Mouse (Mus musculus): Measurements from ENCODE around the gene Hbp1.
A peak's percentile ranks its signal among the peaks of the same experiment; 100 is the strongest.

Hbp1 gene

DNA sequence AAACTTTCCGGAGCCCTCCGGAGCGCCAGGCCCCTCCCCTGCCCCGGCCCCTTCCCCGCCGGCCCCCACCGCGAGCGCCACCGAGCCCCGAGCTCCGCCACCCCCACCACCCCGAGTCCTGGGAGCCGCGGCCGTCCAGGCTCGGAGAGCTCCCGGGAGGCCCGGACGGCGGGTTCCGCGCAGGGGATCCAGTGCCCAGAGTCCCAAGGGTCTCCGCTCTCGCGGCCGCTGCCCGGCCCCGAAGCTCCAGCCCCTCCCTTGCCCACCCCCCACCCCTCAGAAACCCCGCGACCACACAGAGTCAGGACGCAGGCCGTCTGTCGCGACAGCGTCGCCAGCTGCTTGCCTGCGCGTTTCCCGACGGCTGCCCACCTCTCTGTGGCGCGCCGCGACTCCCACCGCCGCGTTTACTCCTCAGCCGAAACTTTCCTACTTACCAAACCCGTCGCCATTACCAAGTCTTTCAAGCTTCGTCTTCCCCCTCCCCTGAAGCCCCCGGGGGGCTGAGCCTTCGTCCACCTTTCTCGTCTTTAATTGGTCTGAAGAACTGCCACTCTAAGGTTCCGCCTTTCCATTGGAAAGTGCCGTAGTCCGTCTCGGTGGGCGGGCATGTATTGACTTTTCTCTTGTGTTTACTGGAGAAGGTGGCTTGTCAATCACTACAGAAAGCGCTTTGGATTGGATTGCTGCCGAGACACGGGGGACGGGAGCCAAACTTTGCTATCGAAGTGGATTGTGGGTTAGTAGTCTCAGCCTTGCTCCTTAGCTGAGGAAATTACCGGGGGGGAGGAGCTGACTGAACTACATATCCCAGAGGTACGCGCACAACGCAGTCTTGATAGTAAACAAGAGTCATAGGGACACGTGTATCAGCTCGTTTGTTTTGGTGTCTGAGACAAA lies at the start of gene Hbp1:
Gene Hbp1 (minus strand): TSS at position 777 of the 900 bp plus-strand sequence.
- peak; percentile 100 for DNase-seq

DNA sequence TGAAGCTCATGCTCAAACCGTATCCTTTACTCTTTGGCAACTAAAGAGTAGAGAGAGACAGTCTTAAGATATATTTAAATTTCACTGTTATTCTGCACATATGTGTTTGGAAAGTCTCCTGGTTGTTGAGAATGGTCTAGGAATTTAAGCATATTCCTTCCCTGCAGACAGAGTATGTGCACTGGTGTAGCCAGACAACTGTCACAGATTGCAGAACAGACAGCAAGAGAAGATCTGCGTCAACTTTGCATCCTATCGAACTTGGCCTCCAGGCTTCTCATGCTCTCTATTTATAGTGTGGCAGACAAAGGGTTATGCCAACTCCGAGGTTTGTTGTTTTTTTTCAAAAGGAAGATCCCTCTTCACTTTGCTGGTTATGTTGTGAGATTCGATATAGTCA lies 48.4 kb upstream of the Hbp1 start:
- no peak for DNase-seq

DNA sequence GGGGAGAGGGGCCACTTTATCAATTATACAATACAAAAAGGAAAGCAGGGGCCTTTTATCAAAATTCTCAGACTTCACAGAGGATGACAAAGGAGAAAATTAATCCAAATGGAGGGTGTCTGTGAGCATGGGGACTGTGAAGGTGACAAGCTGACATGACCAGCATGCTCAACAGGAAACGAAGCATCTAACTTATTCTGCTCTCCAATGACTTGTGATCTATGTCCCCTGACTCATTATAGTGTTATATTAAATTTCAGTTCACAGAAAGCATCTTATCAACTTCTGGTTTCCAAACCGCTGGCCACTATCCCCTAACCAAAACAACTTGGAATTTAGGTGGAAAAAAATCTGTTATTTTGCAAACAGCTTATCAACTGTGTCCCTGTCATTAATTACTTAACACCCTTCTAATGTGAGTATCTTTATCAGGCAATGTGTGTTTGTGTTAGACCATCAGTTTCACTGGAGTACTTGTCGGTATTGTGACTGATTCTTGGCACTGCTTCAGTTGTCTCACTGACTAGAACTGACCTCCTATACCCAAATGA lies 47.1 kb upstream of the Hbp1 start:
- no peak for DNase-seq

DNA sequence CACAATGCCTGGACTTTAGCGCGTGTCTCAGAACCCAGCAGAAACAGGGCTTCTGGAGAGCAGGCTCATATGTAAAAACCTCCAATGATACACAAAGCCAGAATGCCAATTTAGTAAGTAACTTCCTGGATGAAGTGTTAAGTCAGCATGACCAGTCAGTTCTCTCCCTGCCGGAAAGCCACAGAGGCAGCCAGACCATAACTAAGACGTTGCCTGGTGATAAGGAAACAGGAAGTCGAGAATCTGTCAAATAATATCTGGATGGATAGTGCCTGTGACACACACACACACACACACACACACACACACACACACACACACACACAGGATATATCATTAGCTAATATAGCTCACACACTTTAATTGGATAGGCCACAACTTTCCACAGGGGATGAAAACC lies 46.5 kb upstream of the Hbp1 start:
- peak; percentile 61 for DNase-seq

DNA sequence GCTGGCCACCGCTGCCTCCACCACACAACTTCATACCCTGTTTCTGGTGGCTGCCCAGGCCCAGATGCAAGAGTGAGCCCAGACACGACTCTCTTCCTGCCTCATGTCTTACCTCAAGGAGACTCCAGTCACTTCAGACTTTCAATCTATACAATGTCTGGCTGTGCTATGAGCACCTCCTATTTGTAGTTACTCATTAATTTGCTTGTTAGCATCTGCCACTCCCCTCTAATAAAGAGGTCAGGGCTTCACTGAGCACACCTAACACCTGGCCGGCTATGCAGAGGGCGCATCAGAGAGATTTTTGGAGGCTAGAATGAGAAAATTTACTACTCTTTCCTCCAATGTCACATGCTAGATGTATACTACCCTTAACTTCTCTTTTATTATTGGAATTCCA lies 40.2 kb upstream of the Hbp1 start:
- DNase-seq, result no peak

DNA sequence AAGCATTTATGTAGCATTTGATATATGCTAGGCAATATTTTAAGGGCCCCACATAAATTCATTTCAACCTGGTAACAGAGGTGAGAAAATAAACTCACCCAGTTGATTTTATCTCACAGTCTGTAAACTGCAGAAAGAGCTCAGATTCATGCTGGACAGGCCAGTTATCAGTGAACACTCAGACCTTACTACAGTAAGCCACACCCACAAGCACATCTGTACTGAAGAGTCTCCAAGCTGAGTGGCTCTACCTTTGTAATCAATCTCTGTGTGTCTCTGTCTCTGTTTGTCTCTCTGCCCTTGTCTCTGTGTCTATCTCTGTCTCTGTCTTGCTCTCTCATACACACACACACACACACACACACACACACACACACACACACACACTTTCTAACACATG lies 39.4 kb upstream of the Hbp1 start:
- no peak for DNase-seq

DNA sequence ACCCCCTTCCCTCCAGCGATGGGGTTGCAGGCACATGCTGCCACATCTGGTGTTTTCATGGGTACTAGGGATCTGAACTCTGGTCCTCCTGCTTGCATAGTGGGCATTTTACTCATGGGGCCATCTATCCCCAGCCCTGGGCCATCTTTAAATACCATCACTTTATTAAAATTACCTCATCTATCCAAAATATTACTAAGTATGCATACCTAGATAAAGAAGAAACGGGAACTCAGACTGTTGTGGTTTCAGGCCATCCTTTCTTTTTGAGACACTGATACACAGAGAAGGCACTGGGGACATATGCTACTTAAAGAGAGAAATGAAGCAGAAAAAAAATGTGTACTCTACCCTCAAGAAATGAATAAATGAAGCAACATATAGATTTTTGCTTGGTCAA lies 36.1 kb upstream of the Hbp1 start:
- no peak for DNase-seq

DNA sequence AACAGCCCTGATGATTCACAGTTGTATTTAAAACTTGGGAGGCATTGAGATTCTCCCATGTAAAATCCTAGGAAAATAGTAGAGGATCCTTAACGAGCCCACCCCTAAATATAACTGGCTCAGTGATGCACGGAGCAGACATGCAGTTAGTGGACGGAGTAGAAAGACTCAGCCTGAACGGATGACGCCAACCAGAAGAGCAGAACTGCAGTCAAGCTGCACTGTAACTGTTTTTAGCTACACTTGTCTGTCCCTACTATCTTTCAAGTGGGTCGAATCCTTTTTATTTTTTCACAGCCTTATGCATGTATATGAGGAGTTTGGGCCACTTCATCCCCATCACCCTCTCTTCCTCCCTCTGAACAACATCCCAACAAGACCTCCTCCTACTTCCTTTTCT lies 35.4 kb upstream of the Hbp1 start:
- DNase-seq, result no peak

DNA sequence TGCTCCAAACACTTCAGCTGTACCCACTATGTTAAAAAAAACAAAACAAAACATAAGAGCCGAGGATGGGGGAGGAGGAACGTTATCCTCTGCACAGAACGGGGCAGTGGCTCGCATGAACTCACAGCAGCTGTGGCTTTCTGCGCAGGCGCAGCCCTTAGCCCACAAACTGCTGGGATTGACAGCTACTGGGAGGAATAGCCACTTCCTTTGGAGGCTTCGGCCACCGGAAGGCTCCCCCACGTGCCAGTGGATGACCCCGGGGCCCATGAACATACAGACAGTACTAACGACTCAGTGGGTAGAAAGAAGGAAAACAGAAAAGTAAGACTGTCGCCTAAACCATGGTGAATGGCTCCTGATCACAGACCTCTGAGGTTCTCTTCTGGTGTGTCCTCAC lies 34.3 kb upstream of the Hbp1 start:
- DNase-seq, result no peak

DNA sequence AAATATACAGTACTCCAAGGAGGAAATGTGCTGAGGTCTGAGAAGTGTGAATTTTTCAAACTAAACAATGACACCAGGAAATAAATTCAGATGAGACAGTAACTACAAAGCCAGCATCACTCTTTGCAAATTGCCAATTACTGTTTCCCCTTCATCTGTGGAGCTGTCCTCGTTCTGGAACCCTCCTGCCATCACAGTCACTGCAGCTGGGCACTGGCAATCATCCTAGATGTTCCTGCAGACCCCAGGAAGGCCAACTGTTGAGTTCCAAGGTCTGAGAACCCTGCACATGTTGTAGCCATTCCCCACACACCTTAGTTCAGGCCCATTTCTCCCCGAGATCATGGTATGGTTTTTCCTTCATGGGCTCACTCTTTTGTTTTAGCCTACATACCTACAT lies 33.9 kb upstream of the Hbp1 start:
- no peak for DNase-seq

DNA sequence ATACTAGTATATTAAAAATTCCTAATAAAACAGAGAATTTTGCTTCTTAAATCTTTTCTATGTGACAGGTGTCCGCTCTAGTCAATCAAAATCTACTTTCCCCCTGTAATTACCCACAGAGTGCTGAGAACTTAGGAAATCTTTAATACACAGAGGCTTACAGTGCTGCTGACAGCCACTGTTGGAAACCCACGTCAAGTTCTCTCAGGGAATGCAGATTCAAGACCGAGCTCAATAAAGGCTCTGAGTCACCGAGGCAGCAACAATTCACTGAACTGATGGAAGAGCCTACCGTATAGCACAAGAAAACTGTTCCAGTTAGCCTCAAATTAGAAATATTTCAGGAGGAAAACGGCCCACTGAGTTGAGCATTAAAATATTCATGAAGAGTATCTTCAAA lies 33.4 kb upstream of the Hbp1 start:
- DNase-seq, result no peak

DNA sequence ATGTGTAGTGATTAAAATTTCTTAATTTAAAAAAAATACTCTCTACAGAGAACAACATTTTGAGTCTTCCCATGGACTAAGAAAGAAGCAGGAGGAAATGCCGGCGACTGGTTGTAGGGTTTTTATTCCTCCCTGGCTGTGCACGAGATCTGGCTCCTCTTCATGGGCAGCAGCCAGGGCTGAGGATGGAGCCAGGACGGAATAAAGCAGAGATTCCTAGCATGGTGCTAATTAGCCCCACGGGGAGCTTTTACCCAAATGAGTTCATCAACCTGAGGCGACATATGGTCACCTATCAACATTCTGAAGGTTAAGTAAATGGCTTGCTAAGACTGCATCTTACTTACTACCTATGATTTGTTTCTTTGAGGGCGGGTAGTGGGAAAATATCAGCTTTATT lies 32.9 kb upstream of the Hbp1 start:
- DNase-seq, result no peak

DNA sequence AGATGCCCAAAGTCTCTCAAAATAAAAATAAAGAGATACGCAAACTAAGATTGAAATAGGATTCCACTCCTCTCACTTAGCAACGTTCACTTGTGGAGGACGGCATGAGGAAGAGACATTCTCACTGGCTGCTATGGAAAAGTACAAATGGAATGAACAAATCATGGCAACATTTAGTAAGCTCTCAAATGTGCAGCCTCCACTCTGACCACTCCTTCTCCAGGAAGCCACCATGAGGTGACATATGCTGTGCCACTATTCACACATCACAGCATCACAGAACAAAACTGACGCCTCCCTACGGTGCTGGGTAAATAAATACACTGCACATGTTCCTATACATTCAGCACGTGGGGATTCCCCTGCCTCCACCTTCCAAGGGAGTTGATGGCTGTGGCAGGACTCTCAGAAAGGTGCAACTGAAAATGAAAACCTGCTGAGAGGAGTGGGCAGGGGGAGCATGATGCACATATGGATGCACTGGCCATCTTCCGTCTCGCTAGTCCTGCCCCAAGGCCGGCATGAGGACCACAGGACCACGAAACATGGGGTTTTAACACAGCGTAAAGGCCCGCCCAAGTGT lies 27.4 kb upstream of the Hbp1 start:
- DNase-seq, result no peak

DNA sequence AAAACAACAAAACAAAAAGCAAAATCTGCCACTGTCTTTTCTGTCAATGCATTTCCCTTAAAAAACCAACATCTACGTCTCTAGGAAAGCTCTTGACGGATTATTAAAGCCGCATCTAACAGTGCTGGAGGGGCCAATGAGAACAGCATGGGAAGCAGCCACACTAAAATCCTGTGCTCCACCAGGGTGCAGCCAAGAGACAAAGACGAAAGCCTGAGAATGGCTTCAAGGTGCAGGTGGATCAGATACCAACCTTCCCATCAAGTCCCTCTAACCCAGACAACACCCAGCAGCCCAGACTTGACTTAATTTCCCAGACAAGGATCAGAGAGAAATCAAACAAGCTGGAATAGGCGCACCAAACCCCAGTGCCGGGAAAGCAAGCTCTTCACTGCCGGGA lies 26.2 kb upstream of the Hbp1 start:
- peak; percentile 46 for DNase-seq

DNA sequence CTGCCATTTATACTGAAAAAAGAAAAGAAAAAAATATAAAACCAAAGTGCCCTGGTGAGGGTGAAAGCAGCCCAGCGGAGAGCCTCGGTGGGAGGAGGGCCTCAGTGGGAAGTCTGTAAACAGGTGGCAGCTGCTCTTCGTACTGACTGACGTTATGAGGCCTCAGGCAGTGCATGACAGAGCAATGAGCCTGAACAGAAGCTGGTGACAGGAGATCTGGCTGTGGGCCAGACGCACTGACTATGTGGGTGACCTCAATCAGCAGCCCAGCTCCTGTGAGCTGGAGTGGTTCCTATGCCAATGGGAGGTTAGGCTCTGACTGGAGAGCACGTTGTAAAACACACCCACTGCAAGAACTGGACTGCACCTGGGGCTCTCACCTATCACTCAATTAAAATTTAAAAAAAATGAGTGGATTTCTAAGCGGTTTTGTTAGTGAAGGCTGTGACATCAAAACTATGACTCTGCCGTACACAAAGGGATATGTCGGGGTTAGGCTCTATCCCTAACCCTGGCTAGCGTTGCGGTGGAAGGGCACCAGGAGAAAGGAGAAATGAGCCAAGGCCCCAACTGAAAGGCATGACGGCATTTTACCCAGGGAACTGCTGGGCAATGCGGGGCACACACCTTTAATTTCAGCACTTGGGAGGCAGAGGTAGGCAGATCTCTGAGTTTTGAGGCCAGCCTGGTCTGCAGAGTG lies 23.3 kb upstream of the Hbp1 start:
- DNase-seq, result peak; percentile 61

DNA sequence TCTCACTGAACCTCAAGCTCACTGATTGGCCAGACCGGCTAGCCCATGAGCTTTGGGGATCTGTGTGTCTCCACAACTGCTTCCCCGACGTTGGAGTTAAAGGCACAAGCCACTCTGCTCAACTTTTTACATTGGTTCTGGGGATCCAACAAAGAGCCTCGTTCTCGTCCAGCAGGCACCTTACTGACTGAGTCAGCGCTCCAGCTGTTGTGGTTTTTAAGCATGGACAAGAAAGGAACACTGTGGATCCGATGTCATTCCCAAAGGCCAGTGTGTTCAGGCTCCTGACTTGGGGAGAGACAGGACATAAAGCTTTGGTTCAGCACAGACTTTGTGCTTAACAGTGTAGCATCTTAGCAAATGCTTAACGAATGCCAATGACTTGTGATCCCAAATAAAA lies 21.2 kb upstream of the Hbp1 start:
- DNase-seq, result no peak

DNA sequence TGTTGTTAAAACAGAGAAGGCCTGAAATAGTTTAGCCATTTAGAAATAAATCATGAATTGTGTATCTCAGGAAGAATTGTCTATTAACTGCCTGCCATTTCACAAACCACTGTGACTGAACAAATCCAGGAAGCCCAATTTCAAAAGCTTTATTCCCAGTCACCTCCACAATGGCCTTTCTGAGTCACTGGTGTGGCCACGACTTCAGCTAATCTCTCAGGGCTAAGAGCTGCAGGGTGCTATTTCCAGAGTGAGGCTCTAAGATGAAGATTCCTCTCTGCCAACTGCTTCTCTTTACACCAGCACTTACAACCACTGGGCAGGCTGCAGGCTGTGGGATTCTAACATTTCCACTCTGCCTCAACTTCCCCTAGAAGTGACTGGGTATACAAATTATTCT lies 18.8 kb upstream of the Hbp1 start:
- DNase-seq, result no peak

DNA sequence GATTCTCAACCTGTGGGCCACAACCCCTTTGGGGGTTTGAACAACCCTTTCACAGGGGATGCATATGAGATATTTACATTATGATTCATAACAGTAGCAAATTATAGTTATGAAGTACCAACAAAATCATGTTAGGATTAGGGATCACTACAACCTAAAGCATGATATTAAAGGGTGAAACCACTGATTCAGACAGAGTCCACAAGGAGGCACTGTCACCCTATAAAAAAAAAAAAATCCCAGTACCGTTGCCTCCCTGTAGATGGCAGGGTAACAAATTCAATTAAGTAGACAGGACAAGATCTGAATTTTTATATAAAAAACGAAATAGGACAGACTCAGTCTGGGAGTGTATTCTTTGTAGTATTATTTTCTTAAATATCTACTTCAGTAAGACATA lies 17.2 kb upstream of the Hbp1 start:
- peak; percentile 62 for DNase-seq

DNA sequence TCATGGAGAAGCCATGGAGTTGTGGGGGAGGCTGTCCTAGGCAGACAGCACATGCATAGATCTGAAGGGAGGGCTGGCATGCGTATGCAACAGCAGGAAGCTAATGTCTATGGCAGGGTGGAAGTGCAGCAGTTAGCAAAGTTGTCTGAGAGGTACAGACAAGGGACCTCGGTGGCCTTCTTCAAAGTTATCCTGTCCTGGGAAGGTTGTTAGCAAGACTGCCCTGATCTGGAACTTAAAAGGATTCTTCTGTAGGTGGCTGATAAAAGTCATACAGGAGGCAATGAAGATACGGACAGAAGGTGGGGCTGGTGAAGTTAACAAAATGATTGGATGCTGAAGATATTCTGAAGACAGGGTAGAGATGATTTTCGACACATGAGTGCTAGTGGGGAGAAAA lies 16.1 kb upstream of the Hbp1 start:
- DNase-seq, result no peak

DNA sequence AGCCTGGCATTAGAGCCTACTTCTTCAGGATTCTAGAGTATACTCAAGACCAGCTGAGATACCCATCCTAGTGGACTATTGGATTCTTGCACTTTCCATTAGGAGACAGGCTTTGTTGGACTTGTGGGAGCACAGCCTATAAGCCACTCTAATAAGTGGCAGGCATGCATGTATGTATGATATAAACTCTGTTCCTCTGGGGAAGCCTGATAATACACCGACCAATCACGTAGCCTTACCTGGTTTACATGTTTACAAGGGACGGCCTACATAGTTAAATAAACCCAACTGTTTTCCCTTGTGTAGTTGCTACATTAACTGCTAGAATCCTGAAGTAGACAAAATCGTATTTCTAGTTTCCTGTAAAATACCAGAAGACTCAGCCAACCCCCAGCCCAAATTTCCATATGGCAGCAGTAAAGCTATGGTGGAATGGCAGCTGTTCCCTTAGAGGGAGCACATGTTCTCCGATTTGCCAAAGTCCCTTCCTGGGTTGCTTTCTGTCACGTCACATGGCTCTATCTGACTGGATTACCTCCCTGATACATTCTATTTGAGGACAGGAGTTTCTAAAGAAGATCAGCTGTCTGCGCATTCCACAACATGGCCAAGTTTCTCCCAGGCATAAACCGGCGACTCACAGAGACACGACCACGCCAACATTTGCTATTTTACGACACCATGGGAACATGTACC lies 15.3 kb upstream of the Hbp1 start:
- no peak for DNase-seq

DNA sequence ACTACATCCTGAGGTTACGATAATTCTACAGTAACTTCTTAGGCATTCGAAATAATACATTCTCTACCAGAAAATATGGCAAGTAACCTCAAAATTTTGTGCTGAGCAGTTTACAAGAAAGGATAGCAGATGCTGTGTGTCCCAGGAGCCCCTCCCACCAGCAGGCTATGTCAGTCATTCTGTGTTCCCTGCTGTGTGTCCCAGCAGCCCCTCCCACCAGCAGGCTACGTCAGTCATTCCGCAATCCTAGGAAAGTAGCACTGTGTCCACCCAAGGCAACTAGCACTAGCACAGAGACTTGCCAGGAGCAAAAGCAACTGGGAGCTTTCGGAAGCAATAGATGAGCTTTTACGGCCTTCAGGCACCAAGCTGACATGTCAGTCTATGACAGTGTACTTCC lies 13.7 kb upstream of the Hbp1 start:
- no peak for DNase-seq

DNA sequence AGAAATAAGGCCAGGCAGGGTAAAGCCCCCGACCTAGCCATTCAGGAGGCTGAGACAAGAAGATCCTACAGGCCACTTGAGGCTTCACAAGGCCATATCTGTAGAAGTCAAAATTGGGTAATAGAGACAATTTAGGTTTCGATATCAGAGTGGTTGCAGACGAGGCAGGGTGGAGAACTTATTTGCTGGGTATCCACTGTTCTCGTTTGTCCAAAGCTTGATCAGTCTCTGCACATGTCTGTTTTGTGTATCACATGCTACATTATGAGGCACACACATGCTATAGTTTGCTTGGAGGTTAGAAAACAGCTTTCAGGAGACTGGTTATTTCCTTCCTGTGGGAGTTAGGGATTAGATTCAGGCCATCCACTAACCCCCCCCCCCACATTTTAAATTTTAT lies 5.5 kb upstream of the Hbp1 start:
- DNase-seq, result no peak

DNA sequence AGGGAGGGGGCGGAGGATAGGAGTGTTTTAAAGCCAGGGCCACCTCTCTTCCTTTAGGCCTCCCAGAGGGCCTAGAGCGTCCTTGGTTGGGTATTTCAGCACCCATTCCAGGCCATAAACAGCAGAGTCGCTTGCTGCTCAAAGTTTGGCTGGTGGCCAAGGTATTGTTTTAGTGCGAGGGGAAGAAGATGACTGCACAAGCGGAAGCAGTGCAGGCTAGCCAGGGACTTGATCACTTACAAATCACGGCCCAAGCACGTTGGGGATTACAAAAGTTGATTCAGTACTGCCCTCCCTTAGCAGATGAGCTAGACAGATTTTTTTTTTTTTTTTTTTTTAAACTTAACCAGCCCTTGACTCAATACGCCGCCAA lies 310 bp upstream of the Hbp1 start:
- DNase-seq, result no peak
